Mouse (Mus musculus): ENCODE data around the gene Ppp1r32. TPM values are rescaled to one million over a fixed set of nuclear protein-coding genes. Genes with fewer than 3 reads are reported as not detected.

Ppp1r32 gene
- total RNA-seq (2023) = 3.5 TPM

GRCm38 (mm10) chr19:10482703-10483102 is at the start of gene Ppp1r32:
Gene Ppp1r32 (minus strand): TSS chr19:10482928.

GRCm38 (mm10) chr19:10525910-10526309 is 43.2 kb upstream of the Ppp1r32 start, which contains the start of gene Sdhaf2:
Gene Sdhaf2 (minus strand): TSS chr19:10526142.

DNA sequence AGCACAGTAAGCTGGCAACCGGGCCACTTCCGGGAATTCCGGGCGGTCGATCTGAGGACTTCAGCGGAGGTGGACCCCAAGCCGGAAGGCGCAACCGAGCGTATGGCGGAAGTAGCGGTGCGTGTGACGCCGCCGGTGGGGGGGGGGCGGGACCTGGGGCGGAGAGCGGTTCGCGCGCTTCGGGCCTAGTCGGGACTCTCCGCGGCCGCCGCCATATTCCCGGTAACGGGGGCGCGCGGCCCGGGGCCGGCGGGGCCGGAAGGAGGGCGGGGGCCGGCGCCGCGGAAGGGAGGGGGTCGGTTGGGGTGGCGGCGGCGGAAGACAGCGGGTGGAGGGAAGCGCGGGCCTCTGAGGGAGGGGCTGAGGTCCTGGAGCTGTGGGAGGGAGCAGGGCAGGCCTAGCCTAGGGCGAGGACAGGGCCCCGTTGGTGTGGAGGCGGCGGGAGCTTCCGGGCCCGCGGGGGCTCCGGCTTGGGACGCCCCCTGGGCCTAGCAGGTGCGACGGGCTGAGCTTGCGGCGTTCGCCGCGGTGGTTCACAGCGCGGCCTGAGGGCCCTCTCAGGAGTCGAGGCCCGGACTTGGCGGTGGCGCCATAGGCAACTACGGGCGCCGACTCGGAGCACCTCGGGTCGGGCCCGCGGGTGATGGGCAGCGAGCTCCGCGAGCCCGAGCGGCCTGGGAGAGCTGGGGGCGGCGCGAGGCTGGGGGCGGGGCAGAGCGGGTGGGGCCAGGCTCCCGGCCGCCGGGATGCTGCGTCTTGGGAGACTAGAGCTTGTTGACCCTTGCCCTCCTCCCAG is 42.6 kb upstream of the Ppp1r32 start, which contains the start of gene Cpsf7:
TSS of gene Cpsf7 (plus strand) at position 161 of the 796 bp plus-strand sequence.

GRCm38 (mm10) chr19:10456752-10457483 is 25.8 kb downstream of the Ppp1r32 start, which contains the start of gene Lrrc10b:
Gene Lrrc10b (minus strand): TSS chr19:10457473.

Other genes with a start within 250 kb of the Ppp1r32 start
- gene Myrf, start 242.2 kb downstream of the Ppp1r32 start, total RNA-seq (2023) = not detected
- not detected for gene Dagla, start 178.1 kb downstream of the Ppp1r32 start, total RNA-seq (2023)
- not detected for gene Syt7, start 93.8 kb downstream of the Ppp1r32 start, total RNA-seq (2023)
- gene Lrrc10b, start 25.5 kb downstream of the Ppp1r32 start, total RNA-seq (2023) = not detected
- gene Cpsf7, start 42.3 kb upstream of the Ppp1r32 start, total RNA-seq (2023) = 147 TPM
- 42.6 TPM for gene Sdhaf2, start 43.2 kb upstream of the Ppp1r32 start, total RNA-seq (2023)
- 4.4 TPM for gene Tmem216, start 73.3 kb upstream of the Ppp1r32 start, total RNA-seq (2023)
- 28.4 TPM for gene Cyb561a3, start 94.2 kb upstream of the Ppp1r32 start, total RNA-seq (2023)
- 5.7 TPM for gene Tmem138, start 94.4 kb upstream of the Ppp1r32 start, total RNA-seq (2023)
- 229 TPM for gene Ddb1, start 122.4 kb upstream of the Ppp1r32 start, total RNA-seq (2023)
- gene Tkfc, start 122.7 kb upstream of the Ppp1r32 start, total RNA-seq (2023) = 6.8 TPM
- 7.2 TPM for gene Vwce, start 151.3 kb upstream of the Ppp1r32 start, total RNA-seq (2023)
- gene Pga5, start 195.1 kb upstream of the Ppp1r32 start, total RNA-seq (2023) = not detected
- 19.2 TPM for gene Vps37c, start 205.8 kb upstream of the Ppp1r32 start, total RNA-seq (2023)

Data from CD4-positive naive resting alpha-beta T cell, adult 76 days (primary cell).